Mouse (Mus musculus): Measurements from ENCODE around the gene Tcf20. TPM values are rescaled to one million over a fixed set of nuclear protein-coding genes. Genes with fewer than 3 reads are reported as not detected.

Gene Tcf20
- polyA plus RNA-seq, 1 experiment from 2014 or later = 7.2 TPM

GRCm38 (mm10) chr15:82814321-82814720 lies 173.4 kb downstream of the Tcf20 start:
- H3K27me3 ChIP-seq = no peaks in the 10 kb centered on the region
- no peak overlapping the region for H3K27ac ChIP-seq
- H3K9ac ChIP-seq = no peak overlapping the region
- no peaks in the 10 kb centered on the region for H3K9me3 ChIP-seq
- 81% methylated on average over 7 of the region's 7 CpGs for WGBS
- H3K4me3 ChIP-seq = no peak overlapping the region
- peaks cover 32% of the 10 kb centered on the region for H3K36me3 ChIP-seq
- no peaks in the 10 kb centered on the region for H3K4me1 ChIP-seq
- no peak for ATAC-seq (ENCODE audit: borderline replicate concordance, extremely low read depth, low FRiP score, low TSS enrichment)
- no peak overlapping the region for H3K4me2 ChIP-seq

DNA sequence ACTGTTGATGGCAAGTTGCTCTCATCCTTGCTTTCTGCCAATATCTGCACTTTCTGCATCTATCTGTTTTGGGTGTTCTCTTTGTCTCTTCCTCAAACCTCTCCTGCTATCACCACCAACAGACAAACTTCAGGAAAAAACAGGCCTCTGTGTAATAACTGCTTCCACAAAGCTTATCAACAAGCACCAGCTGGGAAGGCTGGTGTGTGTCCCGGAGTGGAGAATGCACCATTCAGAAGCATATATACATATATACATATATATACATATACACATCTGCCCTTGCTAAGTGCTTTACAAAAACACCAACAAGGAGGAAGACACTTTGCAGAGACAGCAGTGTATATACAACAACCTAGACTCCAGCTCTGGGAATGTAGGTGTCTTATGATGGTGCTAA lies 177.1 kb downstream of the Tcf20 start:
- WGBS = 71% methylated on average over 1 of the region's 1 CpGs
- no peak overlapping the region for H3K9ac ChIP-seq
- H3K9me3 ChIP-seq = no peaks in the 10 kb centered on the region
- H3K4me2 ChIP-seq = no peak overlapping the region
- H3K4me3 ChIP-seq = no peak overlapping the region
- H3K4me1 ChIP-seq = no peaks in the 10 kb centered on the region
- peaks cover 32% of the 10 kb centered on the region for H3K36me3 ChIP-seq
- no peaks in the 10 kb centered on the region for H3K27me3 ChIP-seq
- H3K27ac ChIP-seq = no peak overlapping the region
- no peak for ATAC-seq (ENCODE audit: borderline replicate concordance, extremely low read depth, low FRiP score, low TSS enrichment)

DNA sequence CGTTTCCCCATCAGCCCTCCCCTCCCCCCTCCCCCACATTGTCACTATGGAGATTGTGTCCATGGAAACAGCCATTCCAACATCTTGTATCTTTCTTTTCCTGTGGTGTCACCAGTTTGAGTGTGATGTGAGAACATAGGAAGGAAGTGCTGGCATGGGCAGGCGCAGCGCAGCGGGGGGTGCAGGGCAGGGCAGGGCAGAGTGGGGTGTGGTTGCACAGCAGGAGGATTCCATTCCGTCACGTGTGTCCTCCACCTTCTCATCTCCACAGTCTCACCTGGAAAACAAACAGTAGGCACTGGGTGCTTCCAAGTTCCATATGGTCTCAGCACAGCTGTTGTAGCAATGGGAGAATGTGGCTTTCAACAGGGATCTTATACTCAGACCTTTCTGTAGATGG lies 178.2 kb downstream of the Tcf20 start:
- peaks cover 31% of the 10 kb centered on the region for H3K36me3 ChIP-seq
- no peak overlapping the region for H3K27ac ChIP-seq
- WGBS = 76% methylated on average over 6 of the region's 6 CpGs
- no peak overlapping the region for H3K9ac ChIP-seq
- no peaks in the 10 kb centered on the region for H3K9me3 ChIP-seq
- H3K4me3 ChIP-seq = no peak overlapping the region
- H3K4me2 ChIP-seq = no peak overlapping the region
- H3K27me3 ChIP-seq = no peaks in the 10 kb centered on the region
- ATAC-seq (ENCODE audit: borderline replicate concordance, extremely low read depth, low FRiP score, low TSS enrichment) = no peak
- no peaks in the 10 kb centered on the region for H3K4me1 ChIP-seq

GRCm38 (mm10) chr15:82806969-82807763 lies 180.5 kb downstream of the Tcf20 start:
- Histone ChIP-seq H3K27me3 (no peaks in the 10 kb centered on the region), H3K4me2 (no peak overlapping the region), H3K9ac (no peak overlapping the region), H3K27ac (no peak overlapping the region), H3K4me3 (no peak overlapping the region), H3K9me3 (no peaks in the 10 kb centered on the region), H3K4me1 (no peaks in the 10 kb centered on the region), H3K36me3 (peaks cover 19% of the 10 kb centered on the region)
- WGBS = 83% methylated on average over 5 of the region's 5 CpGs
- no peak for ATAC-seq (ENCODE audit: borderline replicate concordance, extremely low read depth, low FRiP score, low TSS enrichment)

- Histone ChIP-seq H3K4me1 (no peaks in the 10 kb centered on the region), H3K9ac (no peak overlapping the region), H3K27me3 (no peaks in the 10 kb centered on the region), H3K9me3 (no peaks in the 10 kb centered on the region), H3K4me3 (no peak overlapping the region), H3K36me3 (peaks cover 5% of the 10 kb centered on the region; the same call in 1 of the 2 replicates), H3K27ac (no peak overlapping the region), H3K4me2 (no peak overlapping the region)
- 79% methylated on average over 5 of the region's 5 CpGs for WGBS
- no peak for ATAC-seq (ENCODE audit: borderline replicate concordance, extremely low read depth, low FRiP score, low TSS enrichment)
These were observed 182.7 kb downstream of the Tcf20 start for GRCm38 (mm10) chr15:82804708-82805639.

DNA sequence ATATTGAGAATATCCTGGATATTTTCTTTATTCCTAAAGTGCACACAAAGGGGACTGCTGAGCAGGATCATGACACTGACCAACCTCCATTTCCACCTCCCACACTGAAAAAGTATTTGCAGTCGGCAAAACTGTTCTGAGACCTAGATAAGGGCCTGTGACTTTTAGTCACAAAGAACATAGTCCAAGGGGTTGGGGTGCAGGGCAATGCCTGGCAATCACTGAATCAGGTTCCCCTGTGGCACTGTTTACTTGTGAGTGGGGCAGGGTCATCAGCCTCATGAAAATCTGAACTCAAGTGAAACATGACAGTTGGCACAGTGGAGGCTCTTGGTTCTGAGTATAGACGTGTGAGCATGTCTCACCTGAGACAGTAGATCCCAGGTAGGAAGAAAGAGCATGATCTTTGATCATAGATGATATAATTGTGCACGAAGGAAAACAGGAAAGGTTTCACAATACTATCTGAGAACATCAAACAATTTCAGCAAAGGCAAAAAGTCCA lies 191.7 kb downstream of the Tcf20 start:
- Histone ChIP-seq H3K9me3 (no peaks in the 10 kb centered on the region), H3K36me3 (no peaks in the 10 kb centered on the region), H3K9ac (no peak overlapping the region), H3K27me3 (no peaks in the 10 kb centered on the region), H3K4me2 (no peak overlapping the region), H3K4me3 (no peak overlapping the region), H3K4me1 (no peaks in the 10 kb centered on the region), H3K27ac (no peak overlapping the region)
- no peak for ATAC-seq (ENCODE audit: borderline replicate concordance, extremely low read depth, low FRiP score, low TSS enrichment)
- WGBS = 59% methylated on average over 3 of the region's 3 CpGs

DNA sequence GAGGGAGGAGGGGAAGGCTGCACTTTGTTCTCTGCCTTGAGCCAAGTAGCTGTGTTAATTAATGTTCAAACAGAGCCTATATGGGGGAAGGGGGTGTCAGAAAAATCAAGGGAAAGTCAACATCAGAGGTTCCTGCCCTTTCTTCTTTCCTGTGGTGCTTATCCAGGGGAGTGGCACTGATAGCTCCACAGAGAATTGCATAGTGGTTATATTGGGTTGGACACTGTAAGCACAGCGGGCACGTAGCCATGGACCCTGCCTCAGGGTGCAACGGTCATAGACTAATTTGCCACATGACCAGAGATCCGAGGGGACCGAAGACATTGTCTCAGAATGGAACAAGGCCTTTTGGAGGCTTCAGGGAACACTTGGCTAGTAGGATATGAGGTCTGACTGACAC lies 193.4 kb downstream of the Tcf20 start, which contains the start of gene Cyp2d26:
Gene Cyp2d26 (minus strand): TSS at position 18 of the 400 bp plus-strand sequence.
- Histone ChIP-seq H3K27ac (no peak within 1 kb of the TSS), H3K4me2 (no peak within 1 kb of the TSS), H3K36me3 (no peaks in the 10 kb centered on the region), H3K9me3 (no peaks in the 10 kb centered on the region), H3K27me3 (no peaks in the 10 kb centered on the region), H3K4me1 (no peaks in the 10 kb centered on the region), H3K9ac (no peak within 1 kb of the TSS), H3K4me3 (no peak within 1 kb of the TSS)
- 79% methylated on average over 5 of the region's 5 CpGs for WGBS
- no peak for ATAC-seq (ENCODE audit: borderline replicate concordance, extremely low read depth, low FRiP score, low TSS enrichment)

GRCm38 (mm10) chr15:82793868-82794267 lies 193.8 kb downstream of the Tcf20 start:
- Histone ChIP-seq H3K9ac (no peak overlapping the region), H3K27ac (no peak overlapping the region), H3K4me1 (no peaks in the 10 kb centered on the region), H3K4me2 (no peak overlapping the region), H3K27me3 (no peaks in the 10 kb centered on the region), H3K9me3 (no peaks in the 10 kb centered on the region), H3K36me3 (no peaks in the 10 kb centered on the region), H3K4me3 (no peak overlapping the region)
- 75% methylated on average over 6 of the region's 6 CpGs for WGBS
- ATAC-seq (ENCODE audit: borderline replicate concordance, extremely low read depth, low FRiP score, low TSS enrichment) = no peak

- ATAC-seq (ENCODE audit: borderline replicate concordance, extremely low read depth, low FRiP score, low TSS enrichment) = no peak
- Histone ChIP-seq H3K9me3 (no peaks in the 10 kb centered on the region), H3K4me3 (no peak overlapping the region), H3K4me1 (no peaks in the 10 kb centered on the region), H3K4me2 (no peak overlapping the region), H3K27ac (no peak overlapping the region), H3K27me3 (no peaks in the 10 kb centered on the region), H3K36me3 (no peaks in the 10 kb centered on the region), H3K9ac (no peak overlapping the region)
- 39% methylated on average over 1 of the region's 1 CpGs for WGBS
These were observed 194.2 kb downstream of the Tcf20 start for GRCm38 (mm10) chr15:82793454-82793853.

- H3K4me3 ChIP-seq = no peak overlapping the region
- 91% methylated on average over 11 of the region's 11 CpGs for WGBS
- H3K27me3 ChIP-seq = no peaks in the 10 kb centered on the region
- H3K36me3 ChIP-seq = no peaks in the 10 kb centered on the region
- ATAC-seq (ENCODE audit: borderline replicate concordance, extremely low read depth, low FRiP score, low TSS enrichment) = no peak
- no peaks in the 10 kb centered on the region for H3K4me1 ChIP-seq
- no peak overlapping the region for H3K4me2 ChIP-seq
- H3K9me3 ChIP-seq = no peaks in the 10 kb centered on the region
- no peak overlapping the region for H3K9ac ChIP-seq
- H3K27ac ChIP-seq = no peak overlapping the region
These were observed 195.1 kb downstream of the Tcf20 start for GRCm38 (mm10) chr15:82792566-82792965.

GRCm38 (mm10) chr15:82784581-82784980 lies 203.1 kb downstream of the Tcf20 start:
- H3K9ac ChIP-seq = no peak overlapping the region
- no peaks in the 10 kb centered on the region for H3K4me1 ChIP-seq
- no peak overlapping the region for H3K4me2 ChIP-seq
- H3K36me3 ChIP-seq = no peaks in the 10 kb centered on the region
- no peak overlapping the region for H3K27ac ChIP-seq
- H3K27me3 ChIP-seq = no peaks in the 10 kb centered on the region
- no peak for ATAC-seq (ENCODE audit: borderline replicate concordance, extremely low read depth, low FRiP score, low TSS enrichment)
- no peaks in the 10 kb centered on the region for H3K9me3 ChIP-seq
- no peak overlapping the region for H3K4me3 ChIP-seq
- WGBS = 60% methylated on average over 1 of the region's 1 CpGs

DNA sequence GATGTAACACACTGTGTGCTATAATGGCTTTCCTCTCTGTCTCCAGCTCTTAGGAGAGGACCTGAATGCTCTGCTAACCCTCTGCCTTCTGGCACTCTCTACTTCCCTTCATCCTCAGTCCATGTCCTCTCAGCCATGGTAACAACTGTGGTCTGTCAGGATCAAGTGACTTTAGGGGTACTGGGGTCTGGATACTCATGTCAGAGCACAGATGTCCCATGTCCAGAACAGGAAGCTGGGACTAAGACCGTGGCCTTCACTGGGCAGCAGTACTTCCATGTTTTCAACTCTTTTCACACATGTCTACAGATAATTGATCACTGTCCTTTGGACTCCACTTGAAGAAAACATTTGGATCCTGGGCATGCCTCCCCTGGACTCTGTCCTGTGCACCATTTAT lies 203.9 kb downstream of the Tcf20 start:
- Histone ChIP-seq H3K27me3 (no peaks in the 10 kb centered on the region), H3K4me2 (no peak overlapping the region), H3K36me3 (no peaks in the 10 kb centered on the region), H3K9ac (no peak overlapping the region), H3K4me3 (no peak overlapping the region), H3K4me1 (no peaks in the 10 kb centered on the region), H3K27ac (no peak overlapping the region), H3K9me3 (no peaks in the 10 kb centered on the region)
- ATAC-seq (ENCODE audit: borderline replicate concordance, extremely low read depth, low FRiP score, low TSS enrichment) = peak; percentile 19; the same call in 1 of the 2 replicates
- 41% methylated on average over 1 of the region's 1 CpGs for WGBS
